ENCODE assay signal across 7 mouse cellular contexts in the genomic region with DNA sequence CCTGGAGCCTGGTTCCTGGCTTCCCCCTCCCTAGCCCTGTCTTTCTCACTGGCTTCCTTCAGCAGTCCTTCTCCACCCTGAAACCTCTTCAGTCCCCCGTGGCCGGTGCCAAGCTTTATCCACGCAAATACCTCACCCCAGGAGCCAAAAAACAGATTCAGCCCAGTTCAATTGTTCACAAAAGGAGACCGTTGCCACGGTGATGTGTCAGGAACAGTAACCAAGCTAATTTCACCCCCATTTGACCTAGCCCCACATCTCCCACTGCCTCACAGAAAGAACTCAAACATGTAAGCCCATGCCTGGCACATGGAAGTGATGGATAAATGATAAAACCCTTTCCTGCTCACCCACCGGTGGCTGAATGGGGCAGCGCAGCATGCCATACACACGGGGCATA. TPM values are rescaled to one million over a fixed set of nuclear protein-coding genes. Genes with fewer than 3 reads are reported as not detected.
DNase-seq lines count a peak whose midpoint lies in the region; ATAC-seq and TF ChIP-seq lines count a peak whose summit lies in the region.

No protein-coding gene starts in this region.

- H3K4me2 ChIP-seq in heart, postnatal 0 days (ENCODE audit: low read depth, low read length), result peak overlapping the region; percentile 79
- H3K4me2 ChIP-seq in midbrain, embryonic 12.5 days (replicated peaks), result peak overlapping the region; percentile 91

- H3K27ac ChIP-seq in heart, postnatal 0 days (ENCODE audit: low read depth), result peak overlapping the region; percentile 90
- no peak overlapping the region for H3K27ac ChIP-seq in midbrain, embryonic 12.5 days (replicated peaks)

- peak overlapping the region; percentile 53 for H3K4me3 ChIP-seq in heart, postnatal 0 days (ENCODE audit: low read depth, low read length)
- H3K4me3 ChIP-seq in midbrain, embryonic 12.5 days, result peak overlapping the region; percentile 48

- intact Hi-C loops in left cerebral cortex, postnatal 4 days (cut with DNase I), result no loop called here
- intact Hi-C loops in left cerebral cortex, postnatal 10 days (cut with DNase I), result loop anchor here (5.0 kb wide), 1 partner anchor 44 kb away; no protein-coding TSS in a partner anchor

- 0 out of 2 replicates have a peak, but pooled peaks cover under 1% of the 10 kb centered on the region for H3K4me1 ChIP-seq in heart, postnatal 0 days (ENCODE audit: control insufficient read depth, insufficient read depth)
- H3K4me1 ChIP-seq in midbrain, embryonic 12.5 days, result peaks cover 36% of the 10 kb centered on the region

- peak overlapping the region; percentile 57 for H3K9ac ChIP-seq in heart, postnatal 0 days (replicated peaks; ENCODE audit: low read depth, low read length)
- 0 out of 2 replicates have a peak overlapping the region, but pooled peaks have one; percentile 1 for H3K9ac ChIP-seq in midbrain, embryonic 12.5 days (replicated peaks)

- no peak for ATAC-seq in heart, postnatal 0 days (ENCODE audit: insufficient read depth, low read depth)
- no peak; the same call in 1 of the 2 replicates for ATAC-seq in midbrain, embryonic 12.5 days (ENCODE audit: low FRiP score, low read depth)

- no peak for TF ChIP-seq CTCF in heart, postnatal 0 days (IDR thresholded peaks at IDR 0.05; ENCODE audit: low read depth)

- no peak for TF ChIP-seq EP300 in heart, postnatal 0 days (IDR thresholded peaks at IDR 0.05; ENCODE audit: low read depth)

- WGBS in heart, postnatal 0 days, result 30% methylated on average over 8 of the region's 8 CpGs
- 6% methylated on average over 8 of the region's 8 CpGs for WGBS in midbrain, embryonic 12.5 days

- H3K9me3 ChIP-seq in heart, postnatal 0 days (replicated peaks; ENCODE audit: control insufficient read depth, low read length), result no peaks in the 10 kb centered on the region
- H3K9me3 ChIP-seq in midbrain, embryonic 12.5 days, result no peaks in the 10 kb centered on the region

- 0 out of 2 replicates have a peak, but pooled peaks cover under 1% of the 10 kb centered on the region for H3K36me3 ChIP-seq in heart, postnatal 0 days (replicated peaks; ENCODE audit: control insufficient read depth, insufficient read depth, low read length)
- no peaks in the 10 kb centered on the region for H3K36me3 ChIP-seq in midbrain, embryonic 12.5 days

- DNase-seq in left cerebral cortex, postnatal 4 days, result peak; percentile 37
- DNase-seq in left cerebral cortex, postnatal 10 days (ENCODE audit: extremely low spot score in 1 of 2, low spot score in 2 of 2), result no peak
- DNase-seq in embryo, embryonic 10.5 days (ENCODE audit: low spot score), result peak; percentile 65
- DNase-seq in heart, postnatal 0 days (ENCODE audit: low spot score), result no peak
- DNase-seq in thymus, adult 18-20 months, result no peak
- no peak for DNase-seq in T-cell, adult 2 months (ENCODE audit: low spot score)

- no peaks in the 10 kb centered on the region for H3K27me3 ChIP-seq in heart, postnatal 0 days (ENCODE audit: control insufficient read depth, insufficient read depth, low read length)
- H3K27me3 ChIP-seq in midbrain, embryonic 12.5 days, result peaks cover 72% of the 10 kb centered on the region

RNA-seq across cellular contexts. Expression of gene Rapgef3, which starts 1.6 kb away (rescaled TPM):
- total RNA-seq in left cerebral cortex, postnatal 4 days (2021), result 10 to 100 TPM; 21.2 to 24.2 TPM
- total RNA-seq in left cerebral cortex, postnatal 10 days (2021), result 10 to 100 TPM; 22.6 to 24.5 TPM
- 51.6 and 57.8 TPM in 2 replicates for total RNA-seq in heart, postnatal 0 days (2014; rRNA removed; ENCODE audit: low replicate concordance)
- 15.5 and 17.6 TPM in 2 replicates for polyA plus RNA-seq in heart, postnatal 0 days (2015; fragmentation: Nextera tagmentation; extraction: Ambion mirVana)
- 8.0 and 8.6 TPM in 2 replicates for polyA plus RNA-seq in midbrain, embryonic 12.5 days (2016; fragmentation: Nextera tagmentation; extraction: Ambion mirVana)

RNA-seq across cellular contexts. Expression of gene Slc48a1, which starts 12.1 kb away (rescaled TPM):
- total RNA-seq in left cerebral cortex, postnatal 4 days (2021), result 10 to 100 TPM; 81.8 to 84.6 TPM
- total RNA-seq in left cerebral cortex, postnatal 10 days (2021), result 100 to 1,000 TPM; 122 to 127 TPM
- total RNA-seq in heart, postnatal 0 days (2014; rRNA removed; ENCODE audit: low replicate concordance), result 56.5 and 76.1 TPM in 2 replicates
- 90.9 and 92.1 TPM in 2 replicates for polyA plus RNA-seq in heart, postnatal 0 days (2015; fragmentation: Nextera tagmentation; extraction: Ambion mirVana)
- polyA plus RNA-seq in midbrain, embryonic 12.5 days (2016; fragmentation: Nextera tagmentation; extraction: Ambion mirVana), result 37.8 and 42.0 TPM in 2 replicates

RNA-seq across cellular contexts. Expression of gene Endou, which starts 35.1 kb away (rescaled TPM):
- under 1 TPM; 0.16 to 0.18 TPM for total RNA-seq in left cerebral cortex, postnatal 4 days (2021)
- total RNA-seq in left cerebral cortex, postnatal 10 days (2021), result under 1 TPM; 0.20 to 0.54 TPM
- total RNA-seq in heart, postnatal 0 days (2014; rRNA removed; ENCODE audit: low replicate concordance), result 0.95 and 1.3 TPM in 2 replicates
- polyA plus RNA-seq in heart, postnatal 0 days (2015; fragmentation: Nextera tagmentation; extraction: Ambion mirVana), result 5.1 and 5.6 TPM in 2 replicates
- polyA plus RNA-seq in midbrain, embryonic 12.5 days (2016; fragmentation: Nextera tagmentation; extraction: Ambion mirVana), result 0.16 and 0.20 TPM in 2 replicates

Comparison
In these comparisons a context has a peak if more than half of its experiments do, and no peak if none do; other contexts are left out.
1. DNase-seq: peak in left cerebral cortex, postnatal 4 days (single experiment) and embryo, embryonic 10.5 days (single experiment); none in left cerebral cortex, postnatal 10 days (0 of 2), heart, postnatal 0 days (single experiment), thymus, adult 18-20 months (0 of 2) and T-cell, adult 2 months (single experiment).